Mouse (Mus musculus) kidney, postnatal 0 days (tissue): ENCODE measurements at regions not wholly inside any gene's neighbourhood (a gene's known extent, or its start where the extent isn't known, plus 50 kb on each side); places are given as distances from the start of the nearest gene placed in this dataset.

Source experiments
- ATAC-seq: fragments of 200-750 bp; cut with Nextera tagmentation; replicated peaks from 2 replicates; pipeline ENCODE4 v1.8.0; 2017; ENCODE audit warnings: low read depth, moderate number of reproducible peaks, moderate TSS enrichment, moderate library complexity; ENCODE audit not compliant: low FRiP score
- DNase-seq: peaks from one replicate; pipeline ENCODE4 v3.0.0-alpha.2; 2016; ENCODE audit warnings: low spot score
- H3K27ac ChIP-seq: fragments of 300-500 bp; sonication (generic); 2 replicates; pipeline ENCODE4 v1.5.1; 2014; ENCODE audit warnings: mild to moderate bottlenecking
- H3K27me3 ChIP-seq: fragments of 300-500 bp; sonication (generic); 2 replicates; pipeline ENCODE4 v1.6.1; 2014; ENCODE audit warnings: low read length, mixed read lengths; ENCODE audit not compliant: insufficient read depth
- H3K36me3 ChIP-seq: fragments of 300-500 bp; sonication (generic); 2 replicates; pipeline ENCODE4 v1.6.1; 2014; ENCODE audit warnings: low read length, mixed read lengths; ENCODE audit not compliant: insufficient read depth
- H3K4me1 ChIP-seq: fragments of 300-500 bp; sonication (generic); replicated peaks from 2 replicates; pipeline ENCODE4 v1.6.1; 2014; ENCODE audit warnings: antibody characterized with exemption, low read length, mixed read lengths; ENCODE audit not compliant: insufficient read depth
- H3K4me2 ChIP-seq: fragments of 300-500 bp; sonication (generic); 2 replicates; pipeline ENCODE4 v1.6.1; 2014; ENCODE audit warnings: mild to moderate bottlenecking, low read length, moderate library complexity, mixed read lengths
- H3K4me3 ChIP-seq: fragments of 300-500 bp; sonication (generic); replicated peaks from 2 replicates; pipeline ENCODE4 v1.5.1; 2014; ENCODE audit warnings: low read depth, low read length
- H3K9ac ChIP-seq: fragments of 300-500 bp; sonication (generic); 2 replicates; pipeline ENCODE4 v1.6.1; 2014; ENCODE audit warnings: low read depth, low read length
- H3K9me3 ChIP-seq: fragments of 300-500 bp; sonication (generic); replicated peaks from 2 replicates; pipeline ENCODE4 v1.6.1; 2016; ENCODE audit warnings: low read length, inconsistent platforms, mixed read lengths
- CTCF ChIP-seq: IDR thresholded peaks from 2 replicates; pipeline ENCODE4 v1.5.1; 2016; ENCODE audit warnings: antibody characterized with exemption, low read depth, mild to moderate bottlenecking, moderate library complexity
- WGBS: fragments of 180-500 bp; shearing (Covaris S2); extraction: QIAGEN DNeasy Blood & Tissue Kit; methylation state at CpG from one replicate; pipeline ENCODE4 v1.1.7; 2014; 5-methylcytosine and 5-hydroxymethylcytosine counted together

DNA sequence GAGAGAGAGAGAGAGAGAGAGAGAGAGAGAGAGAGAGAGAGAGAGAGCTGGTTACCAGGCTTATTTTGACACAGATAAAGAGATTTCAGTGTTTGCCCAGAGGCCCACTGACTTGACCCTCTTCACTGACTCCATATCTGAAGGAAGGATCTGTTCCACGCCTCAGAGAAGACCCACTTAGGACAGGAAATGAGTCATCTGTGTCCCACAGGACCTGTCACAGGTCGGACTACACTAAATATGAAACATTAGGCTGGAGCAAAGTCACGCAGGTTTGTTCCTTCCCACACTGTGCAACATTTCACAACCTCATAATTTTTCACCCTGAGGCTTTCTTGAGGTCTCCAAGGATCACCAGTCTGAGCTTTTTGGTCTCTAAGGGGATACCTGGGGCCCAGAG is 96.5 kb upstream of the Lpp start:
- WGBS, result 23% methylated on average over 3 of the region's 3 CpGs

GRCm38 (mm10) chr16:24295626-24296440 is 97.5 kb upstream of the Lpp start:
- H3K9ac ChIP-seq, result no peak overlapping the region
- H3K9me3 ChIP-seq, result no peaks in the 10 kb centered on the region
- no peak overlapping the region for H3K4me3 ChIP-seq
- ATAC-seq (no peak), DNase-seq (peak; percentile 33)
- 43% methylated on average over 7 of the region's 7 CpGs for WGBS
- TF ChIP-seq CTCF, result no peak
- no peak overlapping the region for H3K27ac ChIP-seq
- H3K4me1 ChIP-seq, result 0 out of 2 replicates have a peak, but pooled peaks cover 4% of the 10 kb centered on the region
- no peak overlapping the region for H3K4me2 ChIP-seq
- H3K36me3 ChIP-seq, result no peaks in the 10 kb centered on the region
- H3K27me3 ChIP-seq, result no peaks in the 10 kb centered on the region

More for the DNA sequence above, 96.5 kb upstream of the Lpp start:
- Histone ChIP-seq H3K36me3 (no peaks in the 10 kb centered on the region), H3K4me3 (no peak overlapping the region), H3K27ac (no peak overlapping the region), H3K9me3 (no peaks in the 10 kb centered on the region), H3K9ac (no peak overlapping the region), H3K27me3 (no peaks in the 10 kb centered on the region), H3K4me2 (no peak overlapping the region), H3K4me1 (0 out of 2 replicates have a peak, but pooled peaks cover 4% of the 10 kb centered on the region)
- TF ChIP-seq CTCF, result no peak
- DNase-seq (no peak), ATAC-seq (no peak)

- H3K4me1 ChIP-seq, result peaks cover 4% of the 10 kb centered on the region; the same call in 1 of the 2 replicates
- no peak overlapping the region for H3K27ac ChIP-seq
- 34% methylated on average over 3 of the region's 3 CpGs for whole genome bisulfite sequencing
- DNase-seq (no peak), ATAC-seq (no peak)
- H3K27me3 ChIP-seq, result no peaks in the 10 kb centered on the region
- H3K4me2 ChIP-seq, result no peak overlapping the region
- no peaks in the 10 kb centered on the region for H3K36me3 ChIP-seq
- no peak overlapping the region for H3K9ac ChIP-seq
- no peak for TF ChIP-seq CTCF
- no peak overlapping the region for H3K4me3 ChIP-seq
- no peaks in the 10 kb centered on the region for H3K9me3 ChIP-seq
Measured at GRCm38 (mm10) chr16:24284215-24284614, 109.1 kb upstream of the Lpp start.

GRCm38 (mm10) chr16:24282194-24282683 is 111.1 kb upstream of the Lpp start:
- Histone ChIP-seq H3K27ac (0 out of 2 replicates have a peak overlapping the region, but pooled peaks have one; percentile 1), H3K27me3 (no peaks in the 10 kb centered on the region), H3K9ac (no peak overlapping the region), H3K4me1 (peaks cover 4% of the 10 kb centered on the region; the same call in 1 of the 2 replicates), H3K4me3 (no peak overlapping the region), H3K36me3 (no peaks in the 10 kb centered on the region), H3K9me3 (no peaks in the 10 kb centered on the region), H3K4me2 (no peak overlapping the region)
- peak; percentile 69 for TF ChIP-seq CTCF
- ATAC-seq, result peak; percentile 95
- peak; percentile 96 for DNase-seq
- WGBS, result 5% methylated on average over 6 of the region's 6 CpGs

DNA sequence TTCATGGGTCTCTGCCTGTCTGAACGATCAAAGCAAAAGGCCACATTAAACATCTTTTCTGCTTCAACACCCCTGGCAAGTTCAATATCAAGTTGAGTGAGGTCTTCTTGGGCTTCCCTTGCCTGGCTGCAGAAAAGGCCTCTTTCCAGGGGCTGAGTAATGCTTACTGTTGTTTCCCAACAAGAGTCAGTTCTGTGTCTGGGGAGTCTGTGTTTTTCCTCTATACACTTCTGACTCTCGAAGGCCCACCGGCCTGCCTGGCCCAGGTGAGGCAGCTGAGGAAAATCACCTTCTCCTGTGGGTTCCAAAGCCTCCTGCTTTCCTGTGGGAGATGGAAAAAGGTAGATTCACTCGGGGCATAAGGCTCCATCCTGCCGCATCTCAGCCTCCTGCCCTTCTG is 111.7 kb upstream of the Lpp start:
- 48% methylated on average over 5 of the region's 5 CpGs for WGBS
- Histone ChIP-seq H3K4me1 (peaks cover 4% of the 10 kb centered on the region; the same call in 1 of the 2 replicates), H3K4me2 (no peak overlapping the region), H3K27me3 (no peaks in the 10 kb centered on the region), H3K9ac (no peak overlapping the region), H3K4me3 (no peak overlapping the region), H3K36me3 (no peaks in the 10 kb centered on the region), H3K27ac (no peak overlapping the region), H3K9me3 (no peaks in the 10 kb centered on the region)
- ATAC-seq, result no peak
- DNase-seq, result peak; percentile 26
- no peak for TF ChIP-seq CTCF

DNA sequence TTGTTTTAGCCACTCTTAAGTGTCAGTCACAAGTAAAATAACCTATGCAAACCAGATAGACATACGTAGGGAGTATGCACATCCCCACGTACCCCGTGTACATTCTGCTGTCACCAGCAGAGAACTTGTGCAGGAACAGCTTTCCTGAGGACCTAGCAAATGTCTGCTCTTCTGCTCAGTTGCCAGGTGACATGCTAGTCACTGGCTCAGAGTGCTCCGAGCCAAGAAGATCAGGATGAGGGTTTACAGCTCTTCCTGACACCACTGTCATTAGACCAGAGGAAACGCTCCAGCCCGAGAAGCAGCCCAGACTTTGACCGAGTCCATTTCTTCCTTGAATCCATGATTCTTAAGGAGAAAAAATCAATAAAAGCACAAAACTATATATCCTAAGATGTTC is 115.5 kb upstream of the Lpp start:
- Histone ChIP-seq H3K27me3 (no peaks in the 10 kb centered on the region), H3K27ac (no peak overlapping the region)

More for the DNA sequence above, 115.5 kb upstream of the Lpp start:
- whole genome bisulfite sequencing, result 74% methylated on average over 7 of the region's 7 CpGs
- Histone ChIP-seq H3K9ac (no peak overlapping the region), H3K4me2 (no peak overlapping the region), H3K9me3 (no peaks in the 10 kb centered on the region), H3K4me3 (no peak overlapping the region), H3K4me1 (peaks cover 4% of the 10 kb centered on the region; the same call in 1 of the 2 replicates), H3K36me3 (no peaks in the 10 kb centered on the region)
- no peak for TF ChIP-seq CTCF
- ATAC-seq (no peak), DNase-seq (no peak)
